Mouse (Mus musculus): ENCODE data around the gene Itk. TPM values are rescaled to one million over a fixed set of nuclear protein-coding genes. Genes with fewer than 3 reads are reported as not detected.

Itk gene
- total RNA-seq, 2 experiments from 2014 or later = 0.16 to 0.31 TPM

DNA sequence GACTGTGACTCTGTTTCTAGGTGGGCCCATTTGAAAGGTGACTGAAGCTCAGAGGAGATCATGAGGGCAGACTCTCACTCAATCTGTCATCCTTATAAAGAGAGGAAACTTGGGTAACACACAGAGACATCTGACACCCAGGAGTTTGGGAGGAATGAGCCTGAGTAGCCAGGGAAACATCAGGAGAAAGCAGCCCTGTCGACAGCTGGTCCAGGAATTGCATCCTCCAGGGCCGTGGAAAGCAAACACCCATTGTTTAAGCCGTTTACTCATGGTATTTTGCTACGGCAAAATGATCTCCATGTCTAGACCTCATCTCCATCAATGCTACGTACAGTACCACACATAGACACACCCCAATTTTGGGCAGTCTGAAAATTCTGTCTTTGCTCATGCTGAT lies 101.2 kb downstream of the Itk start:
- intact Hi-C loops (cut with DNase I) = no loop called here
- no peak for DNase-seq (ENCODE audit: low spot score)

DNA sequence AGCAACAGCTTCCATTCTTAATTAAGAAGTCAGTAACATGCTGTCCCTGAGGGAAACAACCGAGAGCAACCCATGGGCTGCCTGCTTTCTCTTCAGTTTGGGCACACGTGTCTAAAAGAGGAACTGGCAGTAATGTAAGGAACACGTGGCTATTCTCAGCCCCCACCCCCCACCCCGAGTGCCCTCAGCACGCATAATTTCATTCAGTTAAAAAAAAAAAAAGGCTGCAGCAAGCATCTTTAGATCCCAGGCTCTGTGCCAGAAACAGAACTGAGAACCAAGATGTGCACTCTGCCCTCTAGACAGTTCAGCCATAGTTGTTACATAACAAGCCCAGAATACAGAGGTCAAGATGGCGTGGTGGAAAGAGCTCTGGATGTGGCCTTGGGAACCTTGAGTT lies 102.5 kb downstream of the Itk start:
- no peak for DNase-seq (ENCODE audit: low spot score)
- intact Hi-C loops (cut with DNase I) = no loop called here

DNA sequence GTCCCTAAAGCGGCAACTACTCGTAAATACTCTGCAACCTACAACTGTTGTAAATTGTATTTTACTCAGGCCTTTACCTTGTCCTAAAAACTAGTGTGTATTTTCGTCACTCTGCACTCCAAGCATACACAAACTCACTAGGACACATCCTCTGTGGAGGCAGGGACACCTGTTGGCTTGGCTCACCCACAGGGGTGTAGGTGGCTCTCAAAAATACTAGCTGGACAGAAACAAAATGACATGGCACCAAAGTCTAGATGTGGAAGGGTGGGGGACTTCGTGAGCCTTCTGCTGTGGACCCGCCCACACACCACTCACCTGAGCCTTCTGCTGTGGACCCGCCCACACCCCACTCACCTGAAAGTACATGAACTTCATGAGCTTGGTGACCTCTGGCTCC lies 105.5 kb downstream of the Itk start:
- intact Hi-C loops (cut with DNase I) = no loop called here
- DNase-seq (ENCODE audit: low spot score) = no peak

DNA sequence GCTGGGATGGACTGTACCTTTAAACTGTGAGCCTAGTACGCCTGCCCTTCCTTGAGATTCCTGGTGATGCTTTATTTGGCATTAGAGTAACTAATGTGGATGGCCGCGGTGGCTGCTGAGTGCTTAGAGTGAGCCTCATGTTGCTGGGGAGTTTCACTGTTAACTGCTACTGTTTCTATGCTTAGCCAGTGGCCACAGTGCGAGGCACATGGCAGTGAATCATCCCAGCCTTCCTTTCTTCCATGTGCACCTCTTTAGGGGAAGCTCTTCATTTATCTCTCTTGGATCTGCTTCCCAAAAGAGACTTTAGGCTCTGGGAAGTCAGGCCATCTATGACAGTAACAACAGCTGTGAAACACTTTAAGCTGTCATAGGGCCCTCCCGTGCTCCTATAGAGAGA lies 106.7 kb downstream of the Itk start:
- no peak for DNase-seq (ENCODE audit: low spot score)
- intact Hi-C loops (cut with DNase I) = no loop called here

DNA sequence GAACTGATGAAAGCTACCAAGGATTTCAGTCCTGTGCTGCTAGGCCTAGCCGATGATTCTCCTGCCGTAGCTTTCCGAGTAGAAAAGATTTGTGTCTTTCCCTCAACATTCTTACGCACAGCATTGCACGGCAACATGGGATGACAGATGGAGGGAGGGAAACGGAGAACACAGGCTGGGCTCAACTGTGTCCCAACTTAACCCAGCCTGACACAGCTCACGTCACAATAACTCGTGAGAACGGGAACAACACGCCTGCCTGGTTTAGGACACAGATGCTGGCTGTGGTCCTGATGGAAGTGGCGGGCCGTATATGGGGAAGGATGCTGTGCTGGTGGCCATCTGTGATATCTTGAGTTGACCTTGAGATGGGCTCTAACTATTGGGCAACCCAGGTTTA lies 110.6 kb downstream of the Itk start:
- intact Hi-C loops (cut with DNase I) = loop anchor here (5.0 kb wide), 1 partner anchor 34 kb away; the partner anchor contains the start of gene Cyfip2
- DNase-seq (ENCODE audit: low spot score) = no peak

DNA sequence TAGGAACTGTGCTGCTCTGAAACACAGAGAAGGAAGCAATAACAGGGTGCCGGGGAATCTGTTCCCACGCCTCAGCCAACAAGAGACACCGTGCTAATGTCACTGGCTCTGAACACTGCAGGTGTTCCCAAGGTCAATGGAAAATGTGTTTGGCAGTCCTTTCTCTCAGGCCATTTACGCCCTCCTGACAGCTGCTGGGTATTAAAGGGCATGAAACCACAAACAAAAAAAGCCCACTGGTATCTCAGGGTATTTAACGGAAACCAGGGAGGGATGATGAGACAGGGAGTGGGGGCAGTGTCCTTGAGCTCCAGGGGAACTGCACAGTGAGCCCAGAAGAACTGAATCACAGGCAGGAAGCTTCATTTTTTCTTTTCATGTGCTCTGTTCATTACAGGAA lies 111.2 kb downstream of the Itk start:
- no peak for DNase-seq (ENCODE audit: low spot score)
- intact Hi-C loops (cut with DNase I) = loop anchor here (5.0 kb wide), 1 partner anchor 34 kb away; the partner anchor contains the start of gene Cyfip2

DNA sequence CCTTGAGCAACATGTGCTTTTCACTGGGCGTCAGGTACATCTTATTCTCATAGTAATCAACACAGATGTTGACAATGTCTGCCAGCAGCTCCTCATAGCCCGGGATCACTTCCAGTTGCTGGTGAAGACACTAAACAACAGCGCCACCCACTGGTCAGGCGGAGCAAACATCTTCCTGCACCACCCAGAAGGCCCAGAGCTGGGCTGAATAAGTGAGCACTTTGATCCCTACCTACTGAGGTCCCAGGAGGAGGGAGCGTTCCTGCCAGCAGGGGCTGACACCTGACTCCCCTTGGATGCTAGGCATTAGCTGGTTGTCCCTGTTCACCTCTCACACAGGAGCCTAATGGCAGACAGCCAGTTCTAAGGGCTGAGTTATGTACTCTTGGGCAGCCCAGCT lies 112.5 kb downstream of the Itk start:
- intact Hi-C loops (cut with DNase I) = loop anchor here (5.0 kb wide), 1 partner anchor 36 kb away; the partner anchor contains the start of gene Cyfip2
- DNase-seq (ENCODE audit: low spot score) = no peak

DNA sequence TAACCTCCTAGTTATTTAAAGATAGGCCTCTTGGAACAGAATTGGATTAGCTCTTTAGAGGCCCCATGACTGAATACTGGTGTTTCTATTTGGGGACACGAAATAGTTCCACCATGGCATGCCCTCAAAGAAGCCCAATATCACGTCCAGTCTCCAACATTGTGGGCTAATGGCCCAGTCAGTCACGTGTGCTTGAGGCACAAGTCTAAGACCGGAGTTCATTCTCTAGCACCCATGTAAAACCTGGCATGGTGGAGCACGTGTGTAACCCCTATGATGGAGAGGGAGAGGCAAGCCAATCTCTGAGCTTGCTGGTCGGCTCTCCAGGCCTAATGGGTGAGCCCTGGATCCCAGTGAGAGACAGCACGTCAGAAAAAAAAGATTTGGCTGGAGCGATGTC lies 113.1 kb downstream of the Itk start:
- no peak for DNase-seq (ENCODE audit: low spot score)
- intact Hi-C loops (cut with DNase I) = loop anchor here (5.0 kb wide), 1 partner anchor 36 kb away; the partner anchor contains the start of gene Cyfip2

DNA sequence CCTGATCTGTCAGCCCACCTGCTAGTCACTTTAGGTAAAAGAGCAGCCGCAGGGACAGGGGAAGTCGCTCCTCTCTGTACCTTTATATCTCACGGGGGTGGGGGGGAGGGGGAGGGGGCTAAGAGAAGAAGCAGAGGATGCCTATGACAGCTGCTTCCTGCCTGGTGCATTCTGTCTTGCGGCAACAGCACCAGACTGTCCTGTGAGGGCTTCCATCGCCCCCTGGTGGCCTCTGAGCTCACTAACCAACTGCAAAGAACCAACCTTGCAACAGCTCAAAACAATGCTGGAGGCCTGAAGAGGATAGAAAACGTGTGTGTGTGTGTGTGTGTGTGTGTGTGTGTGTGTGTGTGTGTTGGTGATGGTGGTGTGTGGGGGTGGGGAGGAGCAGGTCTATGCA lies 114.0 kb downstream of the Itk start:
- intact Hi-C loops (cut with DNase I) = loop anchor here (5.0 kb wide), 1 partner anchor 37 kb away; the partner anchor contains the start of gene Cyfip2
- DNase-seq (ENCODE audit: low spot score) = no peak

Other genes starting within 250 kb of the Itk start
- under 1 TPM in 1 of 2 experiments, not detected in 1; 0.08 TPM for gene Nipal4, start 223.0 kb downstream of the Itk start, total RNA-seq (2021)
- gene Fndc9, start 154.0 kb downstream of the Itk start, total RNA-seq (2021) = not detected
- 10 to 100 TPM; 54.1 to 55.3 TPM for gene Cyfip2, start 76.7 kb downstream of the Itk start, total RNA-seq (2021)
- not detected for gene Fam71b, start 7.0 kb upstream of the Itk start, total RNA-seq (2021)
- 10 to 100 TPM; 14.6 to 16.9 TPM for gene Med7, start 47.4 kb upstream of the Itk start, total RNA-seq (2021)
- gene Havcr2, start 65.4 kb upstream of the Itk start, total RNA-seq (2021) = under 1 TPM; 0.28 to 0.36 TPM
- gene Gm12169, start 134.7 kb upstream of the Itk start, total RNA-seq (2021) = not detected
- not detected for gene BC053393, start 182.0 kb upstream of the Itk start, total RNA-seq (2021)
- not detected for gene Dppa1, start 239.7 kb upstream of the Itk start, total RNA-seq (2021)